Mouse (Mus musculus): ENCODE data around the gene Gnat2.

DNA sequence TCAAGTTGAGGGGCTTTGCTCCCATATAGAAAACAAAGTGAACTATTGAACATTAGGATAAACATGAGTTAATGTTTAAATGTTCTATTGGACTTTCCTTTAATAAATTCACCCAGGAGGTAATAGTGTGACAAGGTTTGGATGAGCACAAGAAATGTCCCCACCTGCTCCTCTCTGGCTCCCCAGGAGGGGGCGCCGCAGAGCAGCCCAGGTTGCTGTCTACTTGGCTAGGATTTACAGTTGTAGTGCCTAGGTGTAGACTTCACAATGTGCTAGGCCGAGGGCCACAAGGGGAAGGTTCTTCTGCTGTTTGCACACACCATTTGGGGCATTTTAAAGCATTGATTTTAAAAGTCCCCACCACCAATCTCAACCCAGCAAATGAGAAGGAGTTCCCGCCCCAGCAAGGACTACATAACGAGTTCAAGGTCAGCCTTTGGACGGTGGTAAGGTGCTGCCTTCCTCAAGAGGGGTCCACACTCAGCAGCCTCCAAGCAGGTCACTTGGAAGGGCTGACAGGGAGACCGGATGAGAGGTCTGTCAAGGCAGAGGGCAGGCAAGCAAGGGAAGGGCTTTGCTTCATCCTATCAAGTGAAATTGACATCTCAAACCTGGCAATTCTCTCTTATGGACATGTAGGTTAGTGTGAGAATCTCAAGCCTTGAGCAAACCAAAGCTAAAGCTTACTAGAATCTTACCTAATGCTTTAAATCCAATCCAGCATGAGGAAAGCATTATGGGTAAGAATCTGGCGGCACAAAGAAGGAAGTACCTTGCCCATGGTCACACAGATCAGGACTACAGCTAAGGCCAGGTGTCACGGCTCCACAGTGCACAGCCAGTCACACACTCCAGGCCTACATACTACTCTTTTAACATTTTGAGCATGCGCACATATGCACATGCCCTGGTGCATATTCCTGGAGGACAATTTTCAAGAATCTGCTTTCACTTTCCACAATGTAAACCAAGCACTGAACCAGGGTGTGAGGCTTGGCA, 22.0 kb upstream of the Gnat2 start:
- peak; percentile 93 for TF ChIP-seq CTCF (IDR thresholded peaks at IDR 0.05; ENCODE audit: borderline replicate concordance, control insufficient read depth, extremely low read depth, insufficient read depth, low read length, poor library complexity)
- TF ChIP-seq POLR2A (IDR thresholded peaks at IDR 0.05; ENCODE audit: control insufficient read depth, extremely low read depth, insufficient read depth, low read length, poor library complexity), result no peak
